Mouse (Mus musculus): ENCODE measurements around the gene Cenpm.

DNA sequence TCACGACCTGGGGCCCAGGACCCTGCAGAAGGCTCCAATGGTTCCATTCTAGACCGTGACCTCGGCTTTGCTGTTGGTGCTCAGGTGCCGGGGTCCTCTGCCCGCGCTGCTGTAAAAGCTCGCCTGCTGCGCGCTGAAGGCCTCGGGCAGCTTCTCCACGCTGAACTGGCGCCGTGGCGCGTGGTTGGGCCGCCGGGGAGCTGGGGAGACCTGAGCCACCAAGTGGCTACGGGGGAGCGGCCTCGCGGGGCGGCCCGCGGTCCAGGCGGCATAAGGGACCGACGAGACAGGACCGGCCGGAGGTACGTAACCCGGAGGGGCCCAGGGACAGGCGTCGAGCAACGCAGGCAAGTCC is 37.5 kb downstream of the Cenpm start:
- TF ChIP-seq GATA1 (IDR thresholded peaks at IDR 0.05; ENCODE audit: borderline replicate concordance, low read length), result no peak
- TF ChIP-seq CTCF (IDR thresholded peaks at IDR 0.05; ENCODE audit: low read depth, low read length), result no peak
- TF ChIP-seq POLR2AphosphoS5 (IDR thresholded peaks at IDR 0.05; ENCODE audit: insufficient replicate concordance, low read depth, low read length), result no peak

Data from G1E (cell line).